Mouse (Mus musculus) thymus, postnatal 10 days (tissue): ENCODE results near the gene Birc2.
"Not testable (repeated sequence)": the region's sequence is repeated elsewhere in the genome, so short reads cannot be mapped to it uniquely, and the experiment has no call there.

Source experiments
- DNase-seq, 2 experiments: peaks; one replicate each; pipeline ENCODE4 v3.0.0; 2021; ENCODE audit warnings: low spot score in 2 of 2

Birc2 gene

GRCm38 (mm10) chr9:7836905-7837805 is at the start of gene Birc2:
Gene Birc2 (minus strand): TSS chr9:7837064.
- peak; percentile 90 to 91 for DNase-seq

- DNase-seq = no peak
These were observed 47.5 kb upstream of the Birc2 start for GRCm38 (mm10) chr9:7884346-7884745.

GRCm38 (mm10) chr9:7882304-7882865 is 45.5 kb upstream of the Birc2 start:
- no peak for DNase-seq

- DNase-seq = no peak
These were observed 36.8 kb upstream of the Birc2 start for GRCm38 (mm10) chr9:7873511-7874211.

- peak; percentile 70 to 71 for DNase-seq
These were observed 36.0 kb upstream of the Birc2 start, which contains the start of gene Birc3 for GRCm38 (mm10) chr9:7872775-7873439. Gene Birc3 (minus strand): TSS chr9:7873186.

- no peak for DNase-seq
These were observed 35.3 kb upstream of the Birc2 start for GRCm38 (mm10) chr9:7872044-7872774.

- DNase-seq = no peak
These were observed 34.6 kb upstream of the Birc2 start for GRCm38 (mm10) chr9:7871316-7872043.

GRCm38 (mm10) chr9:7870556-7871315 is 33.9 kb upstream of the Birc2 start:
- DNase-seq = no peak

- peak in 1 of 2 experiments; percentile 7 for DNase-seq
These were observed 32.1 kb upstream of the Birc2 start for GRCm38 (mm10) chr9:7868838-7869491.

GRCm38 (mm10) chr9:7867981-7868380 is 31.1 kb upstream of the Birc2 start:
- DNase-seq = no peak

GRCm38 (mm10) chr9:7866981-7867380 is 30.1 kb upstream of the Birc2 start:
- peak in 1 of 2 experiments; percentile 22 for DNase-seq

GRCm38 (mm10) chr9:7860976-7861375 is 24.1 kb upstream of the Birc2 start:
- DNase-seq = no peak

GRCm38 (mm10) chr9:7855912-7856311 is 19.0 kb upstream of the Birc2 start:
- DNase-seq = no peak

GRCm38 (mm10) chr9:7855374-7855773 is 18.5 kb upstream of the Birc2 start:
- DNase-seq = peak in 1 of 2 experiments; percentile 34

- not testable (repeated sequence) for DNase-seq
These were observed 17.3 kb upstream of the Birc2 start for GRCm38 (mm10) chr9:7854196-7854595.

- no peak for DNase-seq
These were observed 15.7 kb upstream of the Birc2 start for GRCm38 (mm10) chr9:7852346-7853230.

- no peak for DNase-seq
These were observed 15.0 kb upstream of the Birc2 start for GRCm38 (mm10) chr9:7851841-7852240.

GRCm38 (mm10) chr9:7848191-7848590 is 11.3 kb upstream of the Birc2 start:
- no peak for DNase-seq
